Mouse (Mus musculus): ENCODE results near the gene Kxd1. TPM values are rescaled to one million over a fixed set of nuclear protein-coding genes. Genes with fewer than 3 reads are reported as not detected.

Gene Kxd1
- polyA plus RNA-seq, 1 experiment from 2014 or later: 44.7 TPM

DNA sequence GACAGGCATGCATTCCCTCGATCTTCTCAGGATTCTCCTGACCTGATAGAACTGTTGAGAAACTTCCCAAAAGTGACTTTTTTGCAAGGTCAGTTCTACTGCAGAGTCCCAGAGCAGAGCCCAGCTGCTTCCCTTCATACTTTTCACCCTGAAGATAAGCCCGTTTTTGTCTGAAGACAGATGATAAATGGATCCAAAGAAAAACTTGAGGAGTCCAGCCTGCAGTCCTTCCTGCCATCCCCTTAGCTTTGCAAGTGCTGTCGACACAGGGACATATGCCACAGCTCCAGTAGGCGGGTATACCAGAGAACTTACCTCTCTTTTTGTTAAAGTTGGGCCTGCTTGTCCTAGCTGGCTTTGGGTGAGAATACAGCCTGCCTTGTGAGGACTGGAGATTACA is 33.6 kb upstream of the Kxd1 start:
- H3K9ac ChIP-seq: no peak overlapping the region; the same call in 1 of the 2 replicates
- H3K4me2 ChIP-seq: no peak overlapping the region
- H3K27ac ChIP-seq: peak overlapping the region; percentile 52
- H3K27me3 ChIP-seq (replicated peaks): no peaks in the 10 kb centered on the region
- WGBS (ENCODE audit: insufficient replicate concordance): 27% methylated on average over 4 of the region's 4 CpGs
- no peak for ATAC-seq
- H3K9me3 ChIP-seq (replicated peaks): no peaks in the 10 kb centered on the region
- 0 out of 2 replicates have a peak, but pooled peaks cover 6% of the 10 kb centered on the region for H3K36me3 ChIP-seq
- H3K4me1 ChIP-seq: peaks cover 97% of the 10 kb centered on the region
- no peak overlapping the region for H3K4me3 ChIP-seq

GRCm38 (mm10) chr8:70560564-70560963 is 32.8 kb upstream of the Kxd1 start:
- Histone ChIP-seq H3K9me3 (replicated peaks) (no peaks in the 10 kb centered on the region), H3K4me2 (no peak overlapping the region), H3K27ac (peak overlapping the region; percentile 52; the same call in 1 of the 2 replicates), H3K27me3 (replicated peaks) (no peaks in the 10 kb centered on the region), H3K4me1 (peaks cover 97% of the 10 kb centered on the region), H3K9ac (no peak overlapping the region), H3K36me3 (0 out of 2 replicates have a peak, but pooled peaks cover 8% of the 10 kb centered on the region), H3K4me3 (no peak overlapping the region)
- WGBS (ENCODE audit: insufficient replicate concordance): 60% methylated on average over 3 of the region's 3 CpGs
- no peak for ATAC-seq

DNA sequence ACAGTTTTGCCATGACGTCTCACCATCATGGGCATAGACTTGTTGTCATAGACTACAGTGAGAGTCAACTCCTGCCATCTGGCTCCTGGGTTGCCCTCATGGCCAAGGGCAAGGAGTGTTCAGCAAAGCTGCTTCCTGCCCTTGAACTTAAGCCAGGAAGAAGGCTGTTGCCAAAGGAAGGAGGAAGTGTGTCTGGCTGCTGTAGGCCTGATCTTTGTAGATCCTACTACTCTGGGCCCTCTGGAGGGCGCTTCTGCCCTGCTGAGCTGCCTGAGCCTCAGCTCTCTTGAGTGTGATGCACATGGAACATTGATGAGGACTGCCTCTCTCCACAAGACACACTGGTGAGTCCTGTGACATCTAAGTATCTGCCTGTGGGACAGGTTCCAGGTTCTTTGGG is 32.3 kb upstream of the Kxd1 start:
- H3K9me3 ChIP-seq (replicated peaks): no peaks in the 10 kb centered on the region
- H3K36me3 ChIP-seq: 0 out of 2 replicates have a peak, but pooled peaks cover 8% of the 10 kb centered on the region
- no peak overlapping the region for H3K4me3 ChIP-seq
- no peak overlapping the region for H3K9ac ChIP-seq
- peaks cover 95% of the 10 kb centered on the region for H3K4me1 ChIP-seq
- H3K27me3 ChIP-seq (replicated peaks): no peaks in the 10 kb centered on the region
- no peak overlapping the region for H3K27ac ChIP-seq
- no peak overlapping the region for H3K4me2 ChIP-seq
- 51% methylated on average over 2 of the region's 2 CpGs for WGBS (ENCODE audit: insufficient replicate concordance)
- no peak; the same call in 1 of the 2 replicates for ATAC-seq

DNA sequence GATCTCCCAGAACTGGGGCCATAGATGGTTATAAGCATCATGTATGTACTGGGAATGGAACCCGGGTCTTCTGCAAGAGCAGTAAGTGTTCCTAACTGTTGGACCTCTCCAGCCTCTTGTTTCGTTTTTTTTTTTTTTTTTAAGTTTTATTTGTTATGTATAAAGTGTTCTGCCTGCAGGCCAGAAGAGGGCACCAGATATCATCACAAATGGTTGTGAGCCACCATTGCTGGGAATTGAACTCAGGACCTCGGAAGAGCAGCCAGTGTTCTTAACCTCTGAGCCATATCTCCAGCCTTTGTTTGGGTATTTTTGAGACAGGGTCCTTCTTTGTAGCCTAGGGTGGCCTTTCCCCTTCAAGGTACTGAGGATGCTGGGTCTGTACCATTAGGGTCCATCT is 31.2 kb upstream of the Kxd1 start:
- H3K27ac ChIP-seq: peak overlapping the region; percentile 12; the same call in 1 of the 2 replicates
- 58% methylated on average over 3 of the region's 3 CpGs for WGBS (ENCODE audit: insufficient replicate concordance)
- no peak for ATAC-seq
- H3K27me3 ChIP-seq (replicated peaks): no peaks in the 10 kb centered on the region
- 0 out of 2 replicates have a peak, but pooled peaks cover 8% of the 10 kb centered on the region for H3K36me3 ChIP-seq
- H3K4me3 ChIP-seq: no peak overlapping the region
- H3K9ac ChIP-seq: no peak overlapping the region
- peaks cover 95% of the 10 kb centered on the region for H3K4me1 ChIP-seq
- H3K9me3 ChIP-seq (replicated peaks): no peaks in the 10 kb centered on the region
- no peak overlapping the region for H3K4me2 ChIP-seq

- H3K36me3 ChIP-seq: 0 out of 2 replicates have a peak, but pooled peaks cover 8% of the 10 kb centered on the region
- no peak overlapping the region for H3K4me3 ChIP-seq
- no peak overlapping the region for H3K9ac ChIP-seq
- no peaks in the 10 kb centered on the region for H3K27me3 ChIP-seq (replicated peaks)
- peaks cover 95% of the 10 kb centered on the region for H3K4me1 ChIP-seq
- peak overlapping the region; percentile 12; the same call in 1 of the 2 replicates for H3K27ac ChIP-seq
- no peak overlapping the region for H3K4me2 ChIP-seq
- no peak for ATAC-seq
- 17% methylated on average over 4 of the region's 4 CpGs for WGBS (ENCODE audit: insufficient replicate concordance)
- no peaks in the 10 kb centered on the region for H3K9me3 ChIP-seq (replicated peaks)
Measured at GRCm38 (mm10) chr8:70558334-70558733, 30.6 kb upstream of the Kxd1 start.

DNA sequence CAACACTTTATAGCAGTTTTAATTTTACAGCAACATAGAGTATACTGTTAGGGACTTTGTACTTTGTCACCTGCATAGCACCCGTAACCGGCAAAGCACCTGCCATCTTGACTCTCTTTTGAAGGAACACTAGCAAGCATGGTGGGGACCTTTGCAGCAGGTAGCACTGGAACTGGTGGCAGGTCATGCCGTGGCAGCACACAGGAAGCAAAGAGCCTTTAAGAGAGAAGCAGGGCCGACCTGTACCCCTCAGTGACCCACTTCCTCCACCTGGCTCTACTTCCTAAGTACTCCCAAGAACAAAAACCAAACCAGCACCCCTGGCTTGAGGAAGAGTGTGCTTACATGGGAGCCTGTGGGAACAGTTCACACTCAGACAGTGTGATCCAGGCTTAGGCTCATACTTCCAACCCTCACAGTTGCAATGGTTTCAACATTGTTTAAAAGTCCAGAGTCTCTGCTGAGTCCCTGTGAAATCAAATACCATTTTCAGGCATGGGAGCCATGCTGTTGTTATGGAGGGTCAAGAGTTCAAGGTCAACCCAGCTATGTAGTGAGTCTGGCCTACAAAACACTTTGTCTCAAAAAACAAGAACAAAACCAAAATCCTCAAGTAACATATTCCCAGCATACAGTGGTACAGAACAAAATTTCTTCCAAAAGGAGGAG is 27.5 kb upstream of the Kxd1 start:
- Histone ChIP-seq H3K4me3 (no peak overlapping the region), H3K9me3 (replicated peaks) (no peaks in the 10 kb centered on the region), H3K4me1 (peaks cover 91% of the 10 kb centered on the region), H3K27ac (peak overlapping the region; percentile 67), H3K36me3 (0 out of 2 replicates have a peak, but pooled peaks cover 6% of the 10 kb centered on the region), H3K27me3 (replicated peaks) (no peaks in the 10 kb centered on the region), H3K9ac (no peak overlapping the region), H3K4me2 (no peak overlapping the region)
- 0 out of 2 replicates have a peak, but pooled peaks have one; percentile 29 for ATAC-seq
- WGBS (ENCODE audit: insufficient replicate concordance): 66% methylated on average over 4 of the region's 4 CpGs

DNA sequence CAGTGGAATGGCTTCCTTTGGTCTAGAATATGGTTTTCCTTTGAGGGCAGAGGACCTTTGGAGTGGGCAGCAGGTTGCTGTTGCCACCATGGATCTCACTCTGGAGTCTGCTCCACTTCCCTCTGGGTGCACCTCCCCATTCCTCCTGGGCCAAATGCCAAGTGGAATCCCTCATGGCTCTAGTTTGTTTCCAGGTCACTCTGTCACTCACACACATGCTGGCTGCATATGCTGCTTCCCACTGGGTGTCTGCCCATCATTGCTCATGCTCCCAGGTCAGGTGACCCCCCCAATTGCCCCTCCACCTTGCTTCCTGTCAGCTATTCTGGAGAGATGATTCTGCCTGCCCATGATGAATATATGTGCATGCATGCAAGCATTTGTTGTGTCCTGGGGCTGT is 26.0 kb upstream of the Kxd1 start:
- H3K4me2 ChIP-seq: no peak overlapping the region
- H3K27me3 ChIP-seq (replicated peaks): no peaks in the 10 kb centered on the region
- H3K4me3 ChIP-seq: no peak overlapping the region
- H3K4me1 ChIP-seq: peaks cover 89% of the 10 kb centered on the region
- H3K36me3 ChIP-seq: 0 out of 2 replicates have a peak, but pooled peaks cover 2% of the 10 kb centered on the region
- H3K27ac ChIP-seq: no peak overlapping the region
- no peak for ATAC-seq
- no peaks in the 10 kb centered on the region for H3K9me3 ChIP-seq (replicated peaks)
- H3K9ac ChIP-seq: no peak overlapping the region

DNA sequence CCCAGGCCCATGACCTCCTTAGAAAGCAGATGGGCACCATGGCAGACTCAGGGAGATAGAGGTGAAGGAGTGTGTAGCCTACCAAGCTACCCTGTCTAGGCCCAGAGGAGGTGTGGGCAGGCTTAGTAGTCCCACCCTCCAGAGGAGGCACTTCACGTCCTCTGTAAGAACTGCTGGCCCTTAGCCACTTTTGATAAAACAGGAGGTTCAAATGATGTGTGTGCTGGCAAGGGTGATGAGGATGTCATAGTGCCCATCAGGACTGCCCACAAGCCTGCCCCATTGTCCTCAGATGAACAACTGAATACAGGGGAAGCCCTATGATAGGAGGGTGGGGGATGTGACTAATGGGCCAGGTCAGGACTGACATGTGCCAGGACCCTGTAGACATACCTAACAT is 25.1 kb upstream of the Kxd1 start:
- no peak for ATAC-seq
- Histone ChIP-seq H3K4me2 (no peak overlapping the region), H3K9ac (no peak overlapping the region), H3K4me1 (peaks cover 89% of the 10 kb centered on the region), H3K4me3 (no peak overlapping the region), H3K36me3 (0 out of 2 replicates have a peak, but pooled peaks cover 2% of the 10 kb centered on the region), H3K9me3 (replicated peaks) (no peaks in the 10 kb centered on the region), H3K27ac (0 out of 2 replicates have a peak overlapping the region, but pooled peaks have one; percentile 20), H3K27me3 (replicated peaks) (no peaks in the 10 kb centered on the region)
- 32% methylated on average over 1 of the region's 1 CpGs for WGBS (ENCODE audit: insufficient replicate concordance)

DNA sequence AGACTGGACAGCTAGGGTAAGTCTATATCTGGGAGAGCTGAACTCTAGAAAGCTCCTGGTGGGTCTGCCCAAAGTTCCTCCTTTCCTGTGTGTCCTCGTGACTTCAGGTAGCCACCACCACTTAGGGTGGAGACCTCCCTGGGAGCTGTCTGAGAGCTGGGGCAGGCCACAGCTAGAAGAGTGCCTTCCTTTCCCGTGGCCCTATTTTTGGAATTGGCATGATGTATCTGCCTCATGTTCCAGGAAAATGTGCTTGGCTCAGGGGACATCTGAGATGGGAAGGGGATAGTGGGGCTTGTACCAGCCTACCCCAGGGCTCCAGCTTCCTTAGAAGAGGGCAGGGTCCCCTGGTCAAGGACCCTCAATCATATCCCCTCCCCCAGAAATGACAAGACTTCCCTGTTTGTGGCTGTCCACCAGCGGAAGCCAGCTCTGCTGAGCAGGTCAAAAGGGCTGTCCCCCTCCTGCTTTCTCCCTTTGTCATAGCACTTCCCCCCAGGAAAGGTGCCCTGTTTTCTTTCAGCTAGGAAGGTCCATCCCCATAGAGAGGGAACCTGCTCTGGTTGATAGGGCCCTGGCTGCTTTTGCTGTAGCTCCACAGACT is 23.9 kb upstream of the Kxd1 start:
- peaks cover 89% of the 10 kb centered on the region for H3K4me1 ChIP-seq
- H3K4me2 ChIP-seq: no peak overlapping the region
- no peak overlapping the region for H3K4me3 ChIP-seq
- 34% methylated on average over 3 of the region's 3 CpGs for WGBS (ENCODE audit: insufficient replicate concordance)
- peak overlapping the region; percentile 13; the same call in 1 of the 2 replicates for H3K27ac ChIP-seq
- H3K9ac ChIP-seq: 0 out of 2 replicates have a peak overlapping the region, but pooled peaks have one; percentile 11
- no peaks in the 10 kb centered on the region for H3K27me3 ChIP-seq (replicated peaks)
- H3K9me3 ChIP-seq (replicated peaks): no peaks in the 10 kb centered on the region
- H3K36me3 ChIP-seq: peaks cover 2% of the 10 kb centered on the region; the same call in 1 of the 2 replicates
- ATAC-seq: no peak

DNA sequence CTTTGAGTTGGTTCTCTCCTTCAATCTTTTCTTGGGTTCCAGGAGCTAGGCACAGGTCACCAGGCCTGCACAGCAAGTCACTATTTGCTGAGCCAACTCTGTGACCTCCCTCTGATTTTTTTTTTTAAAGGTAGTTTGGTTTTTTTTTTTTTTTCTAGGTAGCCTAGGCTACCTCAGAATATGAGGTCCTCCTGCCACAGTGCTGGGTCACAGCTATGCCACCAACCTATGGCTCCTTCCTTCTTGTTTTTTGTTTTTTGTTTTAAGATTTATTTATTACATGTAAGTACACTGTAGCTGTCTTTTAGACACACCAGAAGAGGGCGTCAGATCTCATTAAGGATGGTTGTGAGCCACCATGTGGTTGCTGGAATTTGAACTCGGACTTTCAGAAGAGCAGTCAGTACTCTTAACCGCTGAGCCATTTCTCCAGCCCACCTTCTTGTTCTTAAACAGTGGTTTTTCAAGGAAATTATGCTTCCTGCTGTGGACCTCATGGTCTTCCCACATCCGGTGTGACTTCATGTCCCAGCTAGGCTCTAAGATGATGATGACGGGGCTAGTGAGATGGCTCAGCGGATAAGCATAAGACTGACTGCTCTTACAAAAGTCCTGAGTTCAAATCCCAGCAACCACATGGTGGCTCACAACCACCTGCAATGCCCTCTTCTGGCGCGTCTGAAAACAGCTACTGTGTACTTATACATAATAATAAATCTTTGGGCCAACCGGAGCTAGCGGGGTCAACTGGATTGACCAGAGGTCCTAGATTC is 21.8 kb upstream of the Kxd1 start:
- no peak overlapping the region for H3K4me3 ChIP-seq
- H3K4me1 ChIP-seq: peaks cover 91% of the 10 kb centered on the region
- no peak for ATAC-seq
- WGBS (ENCODE audit: insufficient replicate concordance): 52% methylated on average over 10 of the region's 10 CpGs
- H3K9ac ChIP-seq: no peak overlapping the region
- no peak overlapping the region for H3K4me2 ChIP-seq
- no peaks in the 10 kb centered on the region for H3K9me3 ChIP-seq (replicated peaks)
- H3K27ac ChIP-seq: no peak overlapping the region
- no peaks in the 10 kb centered on the region for H3K27me3 ChIP-seq (replicated peaks)
- no peaks in the 10 kb centered on the region; the same call in 1 of the 2 replicates for H3K36me3 ChIP-seq

DNA sequence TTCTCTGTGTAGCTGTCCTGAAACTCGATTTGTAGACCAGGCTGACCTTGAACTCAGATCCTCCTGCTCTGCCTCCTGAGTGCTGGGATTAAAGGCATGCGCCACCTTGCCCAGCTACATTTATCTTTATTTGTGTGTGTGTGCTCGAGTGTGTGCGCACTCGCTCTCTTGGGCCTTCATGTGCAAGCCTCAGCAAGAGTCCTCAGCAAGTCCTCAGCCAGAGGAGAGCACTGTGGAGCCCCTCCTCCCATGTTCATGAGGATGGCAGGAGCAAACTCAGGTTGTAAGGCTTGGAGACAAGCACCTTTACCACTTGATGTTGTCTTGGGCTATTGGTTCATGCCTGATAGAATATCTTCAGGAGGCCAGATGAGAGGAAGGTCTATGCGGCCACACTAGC is 20.0 kb upstream of the Kxd1 start:
- Histone ChIP-seq H3K9me3 (replicated peaks) (no peaks in the 10 kb centered on the region), H3K36me3 (peaks cover 3% of the 10 kb centered on the region; the same call in 1 of the 2 replicates), H3K9ac (no peak overlapping the region), H3K27ac (no peak overlapping the region), H3K27me3 (replicated peaks) (no peaks in the 10 kb centered on the region), H3K4me3 (no peak overlapping the region), H3K4me1 (peaks cover 91% of the 10 kb centered on the region), H3K4me2 (no peak overlapping the region)
- ATAC-seq: no peak
- 74% methylated on average over 6 of the region's 6 CpGs for WGBS (ENCODE audit: insufficient replicate concordance)
